Mouse (Mus musculus): ENCODE measurements at regions not wholly inside any gene's neighbourhood (a gene's known extent, or its start where the extent isn't known, plus 50 kb on each side); places are given as distances from the start of the nearest gene placed in this dataset.
A peak's percentile ranks its signal among the peaks of the same experiment; 100 is the strongest.

DNA sequence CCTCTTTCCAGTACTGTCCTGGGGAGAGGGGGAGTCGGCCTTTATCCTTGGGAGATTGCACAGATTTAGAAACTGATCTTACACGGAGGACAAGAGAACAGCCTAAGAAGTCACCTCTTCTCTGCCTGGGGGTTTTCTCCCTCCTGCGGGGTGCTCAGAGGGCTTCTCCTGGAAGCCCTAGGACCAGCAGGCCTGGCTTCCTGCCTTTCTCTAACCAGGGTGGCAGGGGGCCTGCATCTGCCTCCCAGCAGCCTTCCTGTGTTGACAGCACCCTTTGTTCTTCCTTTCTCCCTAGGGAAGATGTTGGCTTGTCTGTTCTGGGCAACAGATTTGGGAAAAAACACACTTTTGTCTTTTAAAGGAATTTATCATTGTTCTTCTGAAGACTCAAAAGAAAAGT lies 153.0 kb upstream of the Tgfbr2 start:
- no peak for DNase-seq

DNA sequence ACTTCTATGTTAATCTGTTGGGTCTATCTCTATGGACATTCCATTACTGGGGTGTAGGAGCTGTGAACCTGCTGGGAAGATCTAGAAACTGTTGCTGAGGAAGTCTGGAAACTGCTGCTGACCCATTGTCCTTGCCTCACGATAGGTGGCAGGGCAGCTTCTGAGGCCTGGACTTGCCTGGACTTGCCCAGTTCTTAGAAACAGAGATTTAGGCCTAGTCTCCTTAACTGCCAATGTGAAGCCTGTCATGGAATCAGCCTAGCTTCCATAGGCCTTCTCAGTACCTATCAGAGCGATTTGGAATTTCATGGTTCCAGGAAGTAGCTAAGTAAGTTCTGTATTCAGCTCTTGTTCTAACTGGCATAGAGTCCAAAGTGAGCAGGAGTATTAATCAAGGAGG lies 151.9 kb upstream of the Tgfbr2 start:
- no peak for DNase-seq

DNA sequence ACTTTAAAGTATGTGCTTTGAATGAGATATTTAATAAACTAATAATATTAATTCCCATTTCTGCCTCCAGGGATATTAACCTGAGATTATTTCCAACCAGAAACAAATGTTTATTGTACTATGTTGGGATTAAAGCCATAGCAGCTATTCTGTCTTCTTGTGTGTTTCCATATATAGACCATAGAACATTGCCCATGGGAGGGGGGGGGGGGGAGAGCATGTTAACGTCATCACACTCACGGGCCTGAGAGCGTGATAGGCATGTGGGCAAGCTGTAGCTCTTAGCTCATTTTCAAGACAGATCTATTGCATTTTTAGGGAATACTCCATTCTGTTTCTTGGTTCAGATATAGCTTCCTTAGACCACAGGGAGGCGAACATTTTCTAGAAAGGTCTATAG lies 149.8 kb upstream of the Tgfbr2 start:
- DNase-seq: no peak

DNA sequence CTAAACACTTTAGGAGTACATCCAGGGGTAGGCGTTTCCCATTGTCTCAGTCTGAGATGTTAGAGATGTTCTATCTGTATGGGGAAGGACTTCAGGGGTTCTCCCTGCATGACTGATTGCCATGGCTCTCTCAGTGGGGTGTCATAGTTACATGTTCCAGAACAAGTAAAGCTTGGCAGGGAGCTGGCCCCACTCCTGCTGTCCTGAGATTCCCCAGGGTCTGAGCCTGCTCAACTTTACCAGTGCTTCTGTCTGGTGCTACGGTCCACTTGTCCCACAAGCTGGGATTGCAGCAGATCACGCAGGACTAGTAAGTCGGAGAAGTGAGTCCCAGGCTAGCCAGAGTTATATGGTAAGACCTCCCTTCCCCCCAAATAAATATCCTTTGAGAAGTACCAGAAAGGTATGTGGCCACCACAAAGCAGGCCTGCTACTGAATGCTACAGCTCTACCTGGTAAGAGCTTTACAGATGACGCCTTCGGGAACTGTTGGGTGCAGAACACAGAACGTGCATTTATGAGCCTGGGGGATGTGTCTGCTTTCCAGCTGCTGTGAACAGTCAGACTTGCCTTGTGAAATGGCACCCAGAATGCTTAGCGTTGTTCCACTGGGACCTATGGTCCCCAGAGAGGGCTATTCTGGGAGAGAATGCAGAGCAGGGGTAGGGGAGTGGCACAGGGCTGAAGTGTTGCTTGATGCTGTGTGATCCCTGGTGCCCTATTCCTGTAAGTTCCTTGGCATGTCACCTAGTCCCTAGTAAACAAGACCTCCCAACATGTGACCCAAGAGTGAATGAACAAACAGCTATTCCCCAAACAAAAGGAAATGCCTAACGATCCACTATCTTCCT lies 148.9 kb upstream of the Tgfbr2 start:
- DNase-seq: no peak

DNA sequence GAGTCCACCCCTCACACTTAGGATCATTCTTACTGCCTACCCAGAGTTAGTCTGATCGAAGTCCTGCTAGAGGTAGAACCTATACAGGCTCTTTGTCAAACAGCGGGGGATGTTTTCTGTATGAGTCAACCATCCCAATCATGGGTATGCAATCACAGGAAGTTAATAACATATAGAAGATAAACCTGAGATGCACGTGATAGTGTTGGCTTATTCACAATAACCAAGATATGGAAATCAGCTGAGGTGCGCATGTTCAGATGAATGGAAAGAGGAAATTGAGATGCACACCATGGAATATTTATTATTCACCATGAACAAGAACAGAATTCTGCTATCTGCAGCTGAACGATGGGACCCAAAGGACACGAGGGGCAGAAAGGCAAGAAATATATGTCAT lies 146.7 kb upstream of the Tgfbr2 start:
- no peak for DNase-seq

DNA sequence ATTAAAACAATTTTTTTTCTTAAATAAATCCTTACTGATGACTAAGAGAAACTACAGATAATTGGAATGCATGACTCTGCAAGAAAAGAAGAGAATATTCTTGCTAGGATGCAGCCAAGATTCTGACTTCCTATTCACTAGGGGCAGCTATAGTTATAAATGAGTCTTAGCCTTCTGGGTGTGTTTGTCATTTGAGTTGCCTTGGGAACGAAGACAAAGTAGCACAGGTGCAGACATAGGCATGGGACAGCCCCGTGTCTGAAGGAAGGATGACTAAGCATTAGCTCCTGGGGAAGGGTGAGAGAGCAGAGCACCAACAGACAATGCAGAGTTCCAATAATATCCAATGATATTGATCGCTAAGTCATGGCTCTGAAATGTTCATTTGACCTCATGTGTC lies 144.3 kb upstream of the Tgfbr2 start:
- no peak for DNase-seq

DNA sequence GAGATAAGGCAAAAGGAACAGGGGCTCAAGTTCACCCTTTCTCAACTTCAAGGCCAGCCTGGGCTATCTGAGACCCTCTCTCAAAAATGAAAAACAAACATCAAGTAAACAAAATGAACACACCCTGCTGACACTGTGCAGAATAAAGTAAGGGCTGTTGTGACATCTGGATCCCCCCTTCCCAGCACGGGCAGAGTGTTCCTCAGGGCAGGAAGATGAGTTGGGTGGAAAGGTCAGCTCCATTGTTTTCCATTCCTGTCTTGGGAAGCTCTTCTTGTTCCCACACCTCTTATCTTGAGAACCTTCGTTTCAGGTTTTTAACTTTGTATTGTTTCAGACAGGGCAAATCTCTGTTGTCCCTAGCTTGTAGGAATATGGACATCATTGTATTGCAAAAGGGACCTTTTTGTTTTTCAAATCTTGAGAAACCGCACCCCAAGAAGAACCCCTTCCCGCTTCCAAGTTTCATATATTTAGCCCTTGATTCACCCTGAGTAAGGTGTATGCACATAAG lies 141.5 kb upstream of the Tgfbr2 start:
- no peak for DNase-seq

DNA sequence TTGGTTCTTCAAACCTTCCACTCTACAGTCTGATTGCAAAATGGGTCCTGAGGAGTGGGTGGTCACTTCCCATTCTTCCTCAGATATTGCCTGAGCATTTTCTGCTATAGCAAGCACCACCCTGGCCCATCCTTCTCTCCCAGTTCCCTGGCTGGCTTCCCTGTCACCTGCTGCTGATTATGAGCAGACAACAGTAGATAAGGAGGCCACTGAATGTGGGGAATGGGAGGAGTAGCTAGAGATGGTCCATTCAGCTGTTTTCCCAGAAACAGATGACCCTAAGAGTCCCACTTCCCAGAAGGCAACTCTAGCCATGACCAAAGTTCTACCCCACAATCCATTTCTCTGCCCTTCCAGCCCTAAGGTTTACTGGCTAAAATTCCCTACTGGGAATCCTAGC lies 139.6 kb upstream of the Tgfbr2 start:
- no peak for DNase-seq

DNA sequence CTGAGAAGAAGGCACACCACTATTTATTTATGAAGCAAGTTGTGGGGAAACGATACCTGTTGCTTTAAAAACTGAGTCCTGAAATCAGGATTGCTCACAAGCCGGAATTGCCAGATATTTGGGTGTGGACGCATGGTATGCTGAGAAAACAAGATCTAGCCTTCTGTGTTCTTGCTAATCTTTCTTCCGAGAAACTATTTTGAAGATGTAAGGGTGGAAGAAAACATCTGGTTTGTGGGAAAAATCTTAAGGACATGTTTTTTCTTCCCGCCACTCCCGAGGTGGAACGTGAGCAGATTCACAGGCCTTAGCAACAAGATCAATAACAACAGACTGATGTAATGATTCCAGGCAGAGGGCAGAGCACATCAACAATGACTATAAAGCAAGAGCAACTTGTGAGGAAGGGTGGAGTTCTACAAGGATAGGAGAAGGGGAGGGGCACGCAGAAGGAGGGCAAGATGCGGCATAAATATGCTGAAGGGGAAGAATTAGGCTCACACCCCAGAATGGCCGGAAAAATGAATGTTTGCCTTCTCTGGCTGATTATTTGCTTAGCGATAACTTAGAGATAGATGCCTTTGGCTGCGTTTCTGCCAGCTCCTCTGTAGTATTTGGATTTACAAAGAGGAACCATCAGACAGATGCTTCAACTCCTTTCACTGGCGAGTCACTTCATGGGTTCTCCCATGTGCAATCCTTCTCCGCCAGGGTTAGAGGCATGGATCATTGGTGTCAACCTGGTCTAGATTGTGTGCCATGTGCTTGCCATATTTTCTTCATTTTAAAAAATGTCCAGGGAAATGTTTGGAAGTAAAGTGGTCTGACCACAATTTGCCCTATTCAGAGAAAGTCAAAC lies 139.0 kb upstream of the Tgfbr2 start:
- no peak for DNase-seq

DNA sequence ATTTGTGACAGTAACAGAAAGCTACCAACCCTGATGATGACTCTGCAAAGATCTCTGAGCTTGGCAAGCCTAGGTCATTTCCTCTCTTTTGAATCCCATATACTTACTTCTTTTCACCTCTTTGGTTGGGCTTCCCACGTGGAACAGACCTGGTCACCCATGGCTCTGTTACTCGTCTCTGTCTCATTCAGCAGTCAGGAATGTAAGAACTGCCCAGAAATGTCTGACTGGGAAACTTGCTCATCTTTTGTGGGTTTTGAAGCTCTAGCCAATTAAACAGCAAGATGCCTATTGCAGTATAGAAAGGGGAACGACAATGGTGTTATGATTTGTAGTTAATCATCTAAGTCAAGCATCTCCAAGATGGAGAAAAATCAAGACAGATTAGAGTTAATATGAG lies 136.2 kb upstream of the Tgfbr2 start:
- no peak for DNase-seq

DNA sequence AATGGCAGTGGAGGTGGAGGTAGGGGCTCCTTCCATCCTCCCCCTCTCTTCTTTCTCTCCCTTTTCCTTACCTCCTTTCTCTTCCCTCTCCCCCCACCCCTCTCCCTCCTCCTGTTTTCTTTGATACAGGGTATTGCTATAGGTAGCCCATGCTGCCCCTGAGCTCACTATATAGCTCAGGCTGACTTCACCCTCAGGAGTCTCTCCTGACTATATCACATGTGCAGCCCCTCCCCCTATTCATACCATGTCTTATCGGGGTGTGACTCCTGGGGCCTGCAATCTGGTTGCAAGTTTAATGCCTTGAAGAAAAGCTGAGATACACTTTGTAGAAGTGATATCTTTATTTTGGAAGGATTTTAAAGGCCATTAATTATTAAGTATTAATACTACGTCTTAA lies 126.4 kb upstream of the Tgfbr2 start:
- no peak for DNase-seq

DNA sequence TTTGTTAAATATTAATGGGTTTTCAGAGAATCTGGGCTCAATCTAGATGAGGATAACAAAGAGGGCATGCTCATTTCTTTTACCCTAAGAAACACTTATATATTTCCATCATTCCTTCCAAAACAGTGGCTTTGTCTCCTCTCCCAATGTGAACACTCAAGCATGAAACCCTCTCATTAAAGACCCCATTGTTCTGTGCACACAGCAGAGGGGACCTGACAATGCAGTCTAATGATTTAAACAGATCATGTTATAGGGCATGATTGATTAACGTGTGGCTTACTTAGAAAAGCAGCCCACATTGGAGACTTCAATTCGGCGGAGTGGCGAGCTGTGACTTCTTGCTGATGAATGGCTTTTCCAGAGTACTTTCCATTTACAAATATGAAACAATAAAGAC lies 123.6 kb upstream of the Tgfbr2 start:
- DNase-seq: no peak

DNA sequence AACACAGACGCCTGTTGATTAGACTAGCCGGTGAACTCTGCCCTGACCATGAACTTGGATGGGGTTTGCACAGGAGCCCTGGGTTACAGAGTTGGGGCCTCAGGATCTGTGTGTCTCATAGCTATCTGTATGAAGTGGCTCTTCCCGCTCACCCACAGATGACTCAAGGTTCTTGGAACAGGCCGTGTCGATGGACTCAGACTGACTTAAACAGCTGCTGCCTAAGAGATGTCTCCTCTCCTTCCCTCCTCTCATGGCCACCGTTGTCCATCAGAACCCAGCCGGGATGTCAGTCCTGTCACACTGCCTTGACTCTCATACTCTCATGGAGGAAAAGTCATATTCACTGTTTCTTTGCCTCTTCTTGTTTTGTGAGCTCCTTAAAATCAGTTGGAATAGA lies 121.2 kb upstream of the Tgfbr2 start:
- DNase-seq: no peak

DNA sequence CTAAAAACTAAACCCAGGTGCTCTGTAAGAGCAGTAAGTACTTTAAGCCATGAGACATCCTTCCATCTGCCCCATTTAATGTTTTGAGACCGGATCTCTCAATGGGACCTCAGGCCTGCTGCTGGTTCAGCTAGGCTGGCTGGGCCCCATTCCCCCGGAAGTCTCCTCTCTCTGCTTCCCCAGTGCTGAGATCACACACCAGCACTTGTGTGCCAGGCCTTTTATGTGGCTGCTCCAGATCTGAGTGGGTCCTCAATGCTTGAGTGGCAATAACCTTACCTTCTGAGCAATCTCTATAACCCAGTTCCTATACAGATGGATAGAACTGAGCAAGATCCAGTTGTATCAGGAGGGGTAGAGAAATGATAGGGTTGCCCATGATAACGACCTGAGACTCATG lies 118.9 kb upstream of the Tgfbr2 start:
- DNase-seq: peak; percentile 65 to 82

DNA sequence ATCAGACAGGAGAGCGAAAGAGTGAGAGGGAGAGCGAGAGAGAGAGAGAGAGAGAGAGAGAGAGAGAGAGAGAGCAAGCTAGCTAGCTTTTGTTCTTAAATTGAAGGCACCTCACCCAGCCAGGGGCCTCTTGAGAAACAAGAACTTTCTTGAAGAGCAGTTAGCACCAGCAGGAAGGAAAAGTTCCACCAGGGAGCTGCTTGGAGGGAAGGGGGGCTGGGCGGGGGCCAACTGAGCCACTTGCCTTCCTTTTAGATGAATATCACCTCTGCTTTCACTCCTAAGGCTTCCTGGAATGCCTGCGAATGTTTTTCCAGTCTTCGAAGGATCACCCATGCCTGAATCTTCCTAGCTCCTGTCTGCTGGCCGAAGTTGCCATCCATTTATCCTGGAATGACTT lies 118.0 kb upstream of the Tgfbr2 start:
- no peak for DNase-seq

DNA sequence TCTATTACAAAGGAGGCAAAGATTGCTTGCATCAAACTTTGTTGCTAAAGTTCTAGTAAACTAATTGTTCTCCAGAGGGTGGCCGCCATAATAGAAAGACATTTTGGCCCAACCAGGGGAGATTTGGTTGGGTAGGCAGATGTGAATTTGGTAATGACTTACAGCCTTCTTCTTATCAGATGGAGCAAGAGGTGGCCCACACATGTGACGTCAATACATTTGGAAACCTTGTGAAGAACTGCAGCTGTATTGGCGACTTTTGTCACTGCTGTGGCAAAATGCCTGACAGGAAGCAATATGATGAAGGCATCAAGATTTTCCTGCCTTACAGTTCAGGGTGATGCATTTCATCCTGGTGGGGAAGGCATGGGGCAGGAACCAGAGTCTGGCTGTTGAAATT lies 116.5 kb upstream of the Tgfbr2 start:
- DNase-seq: no peak

DNA sequence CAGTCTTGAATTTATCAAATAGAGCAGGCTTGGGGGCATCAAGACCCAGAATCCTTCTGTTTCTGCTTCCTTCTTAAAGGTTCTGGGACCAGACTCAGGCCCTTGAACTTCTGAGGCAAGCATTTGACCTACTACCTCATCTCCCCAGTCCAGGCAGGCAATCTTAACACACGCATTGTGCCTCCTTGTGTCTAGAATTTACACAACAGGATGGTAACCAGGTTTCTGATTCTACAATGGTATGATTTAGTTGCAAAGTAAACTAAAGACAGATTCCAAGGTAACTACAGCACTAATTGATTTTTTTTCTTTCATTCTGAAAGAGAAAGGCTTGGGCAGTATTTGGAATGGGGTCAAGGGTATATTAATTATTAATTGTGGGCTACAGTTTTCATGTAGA lies 115.7 kb upstream of the Tgfbr2 start:
- no peak for DNase-seq

DNA sequence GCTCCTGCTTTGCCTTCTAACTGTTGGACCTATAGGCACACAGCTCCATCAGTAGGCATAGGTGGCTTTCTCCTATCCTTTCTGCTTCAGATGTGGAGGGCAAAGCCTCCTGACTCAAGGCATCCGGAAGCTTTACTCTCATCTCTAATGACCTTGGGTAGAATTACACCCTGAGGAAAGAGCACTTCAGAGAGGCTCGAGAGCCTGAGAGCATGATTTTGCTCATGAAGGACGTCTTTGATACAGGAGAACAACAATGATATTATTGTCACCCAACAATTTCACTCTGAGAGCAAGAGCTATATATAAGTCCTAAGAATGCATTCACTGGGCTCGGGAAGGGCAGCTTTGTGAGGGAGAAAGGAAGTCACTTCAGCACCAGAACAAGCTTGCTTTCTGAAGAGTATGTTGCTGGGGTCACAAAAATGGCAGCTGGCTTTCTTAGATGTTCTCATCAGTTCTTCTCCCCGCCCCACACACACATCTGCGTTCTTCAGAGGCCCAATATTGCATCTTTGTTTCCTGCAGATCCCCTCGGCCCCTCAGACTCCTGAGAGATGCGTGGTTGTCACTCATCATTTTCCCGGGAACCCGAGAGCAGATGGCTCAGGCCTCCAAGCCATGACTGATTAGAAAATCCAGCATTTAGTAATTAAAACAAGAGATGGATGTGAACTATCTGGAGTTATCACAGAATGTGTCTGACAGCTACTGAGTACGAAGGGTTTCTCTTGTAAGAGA lies 110.7 kb upstream of the Tgfbr2 start:
- DNase-seq: no peak

DNA sequence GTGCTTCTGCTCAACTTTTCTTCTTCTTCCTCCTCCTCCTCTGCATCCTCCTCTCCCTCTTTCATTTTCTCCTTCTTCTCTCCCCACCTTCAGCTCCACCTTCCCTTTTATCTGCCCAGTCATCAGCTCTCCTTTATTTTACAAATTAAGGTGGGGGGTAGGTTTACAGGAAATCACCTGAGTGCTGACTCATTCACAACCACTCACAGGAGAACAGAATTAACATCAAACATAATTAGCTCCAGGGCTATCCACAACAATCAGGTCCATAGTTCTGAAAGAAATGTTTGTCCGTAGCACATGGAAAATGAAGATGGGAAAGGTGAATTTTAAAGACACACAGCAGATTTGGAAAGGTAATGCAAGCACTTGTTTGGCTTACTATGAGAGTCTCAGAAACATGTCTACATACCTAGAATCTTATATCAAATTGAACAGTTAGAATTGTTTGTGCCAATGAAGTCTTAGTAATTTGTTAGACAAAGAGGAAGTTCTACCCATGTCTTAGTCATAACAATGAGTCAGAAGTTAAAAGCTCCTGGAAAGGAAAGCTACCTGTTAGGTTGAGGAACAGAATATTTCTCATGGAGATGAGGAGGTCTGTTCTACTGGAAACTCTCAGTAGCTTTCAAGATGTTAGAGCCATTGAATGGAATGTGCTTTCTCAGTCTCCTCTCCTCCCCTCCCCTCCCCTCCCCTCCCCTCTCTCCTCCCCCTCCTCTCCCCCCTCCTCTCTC lies 108.8 kb upstream of the Tgfbr2 start:
- DNase-seq: no peak

DNA sequence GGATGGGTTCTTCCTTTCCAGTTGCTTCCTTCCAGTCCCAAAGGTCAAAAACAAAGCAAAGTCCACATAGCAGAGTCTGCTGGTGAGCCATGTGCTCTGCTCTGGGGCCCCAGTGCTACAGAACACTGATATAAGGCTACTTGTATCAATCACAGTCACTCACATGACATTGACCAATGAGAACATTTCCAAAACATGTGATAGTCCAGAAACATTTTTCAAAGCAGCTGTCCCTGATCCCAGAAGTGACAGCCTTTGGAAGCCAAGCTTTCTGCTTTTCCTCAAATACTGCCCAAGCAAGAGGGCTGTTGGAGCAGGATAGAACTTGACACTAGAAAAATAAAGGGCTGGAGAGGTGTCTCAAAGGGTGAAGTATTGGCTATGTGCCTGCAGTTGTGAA lies 106.5 kb upstream of the Tgfbr2 start:
- no peak for DNase-seq

DNA sequence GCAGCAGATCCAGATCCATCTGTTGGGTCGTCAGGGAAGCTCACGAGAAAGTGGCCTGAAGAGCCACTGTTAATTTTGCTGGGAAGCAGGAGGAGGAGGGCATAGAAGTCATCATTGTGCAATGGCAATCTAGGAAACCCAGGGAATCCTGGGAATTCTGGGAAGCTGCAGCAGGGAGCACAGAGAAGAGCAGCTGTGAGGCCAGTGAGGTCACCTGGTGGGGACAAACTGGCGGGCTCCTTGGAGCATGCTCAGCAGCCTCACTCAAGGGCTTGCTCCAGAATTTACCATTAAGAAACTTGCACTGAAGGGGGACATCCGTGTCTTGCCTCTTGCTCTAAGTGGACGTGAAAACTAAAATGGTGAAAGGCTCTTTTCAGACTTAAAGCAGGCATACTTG lies 105.0 kb upstream of the Tgfbr2 start:
- DNase-seq: no peak

DNA sequence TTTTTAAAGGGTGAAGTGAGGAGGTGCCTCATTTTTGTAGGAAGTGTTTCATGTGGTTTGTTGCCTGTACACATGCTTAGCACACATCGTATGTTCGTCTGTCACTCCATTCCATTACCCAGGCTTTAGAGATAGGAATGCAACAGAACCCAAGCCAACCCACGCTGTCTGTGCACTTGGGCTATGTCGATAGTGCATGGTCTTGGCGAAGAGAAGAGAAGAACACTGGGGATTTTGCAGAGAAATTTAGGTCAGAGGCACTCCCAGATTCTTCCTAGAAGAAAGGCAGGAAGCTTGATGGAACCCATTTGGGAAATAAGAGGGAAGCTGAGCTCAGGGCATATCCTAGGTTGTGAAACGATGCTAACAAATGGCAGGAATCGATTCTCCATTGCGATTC lies 103.7 kb upstream of the Tgfbr2 start:
- no peak for DNase-seq

DNA sequence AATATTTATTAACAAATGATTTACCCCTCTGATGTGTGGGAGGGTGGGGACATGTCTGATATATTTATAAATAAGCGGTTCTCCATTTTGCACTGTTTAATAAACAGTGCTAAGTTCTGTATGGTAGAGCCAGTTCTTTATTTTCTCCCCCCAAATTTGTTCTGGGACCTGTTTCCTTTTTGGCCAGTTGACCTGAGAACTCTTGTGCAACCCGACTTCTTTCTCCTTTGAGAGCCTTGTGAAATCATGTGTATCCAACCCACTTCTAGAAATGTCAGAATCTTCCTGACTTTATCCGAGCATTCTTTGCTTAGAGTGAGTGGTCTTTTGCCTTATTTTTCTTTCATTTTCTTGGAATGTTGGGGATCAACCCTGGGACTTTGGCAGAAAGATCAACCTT lies 102.6 kb upstream of the Tgfbr2 start:
- no peak for DNase-seq

All from thymus, adult 18-20 months (tissue).